In genomic region chr9:61946623-61947401, GRCm38 (mm10) we compare ENCODE assay signal across 8 mouse cellular contexts. TPM values are rescaled to one million over a fixed set of nuclear protein-coding genes. Genes with fewer than 3 reads are reported as not detected.
DNase-seq lines count a peak whose midpoint lies in the region; ATAC-seq and TF ChIP-seq lines count a peak whose summit lies in the region.

Gene Kif23 (minus strand): TSS chr9:61946774.

- peak; percentile 77 for TF ChIP-seq CTCF in C2C12 (IDR thresholded peaks at IDR 0.05; ENCODE audit: control insufficient read depth, insufficient read depth, insufficient read length)
- TF ChIP-seq CTCF in brain, embryonic 14.5 days (IDR thresholded peaks at IDR 0.05; ENCODE audit: borderline replicate concordance, extremely low read depth, insufficient read depth, insufficient read length) = peak; percentile 76
- TF ChIP-seq CTCF in kidney, postnatal 0 days (IDR thresholded peaks at IDR 0.05; ENCODE audit: low read depth) = peak; percentile 87

- peak within 1 kb of the TSS; percentile 91 for H3ac ChIP-seq in C2C12 (ENCODE audit: control insufficient read depth, insufficient read length, low read depth)

- ATAC-seq in heart, embryonic 12.5 days (ENCODE audit: insufficient number of reproducible peaks, low FRiP score) = peak; percentile 94
- peak; percentile 91 for ATAC-seq in kidney, postnatal 0 days (replicated peaks; ENCODE audit: low FRiP score, low read depth)
- ATAC-seq in liver, embryonic 11.5 days (replicated peaks; ENCODE audit: low FRiP score) = peak; percentile 94
- ATAC-seq in stomach, embryonic 14.5 days (ENCODE audit: insufficient number of reproducible peaks, insufficient read depth, low FRiP score, low read depth) = peak; percentile 90

- H3K4me2 ChIP-seq in heart, embryonic 12.5 days = peak within 1 kb of the TSS; percentile 93
- H3K4me2 ChIP-seq in kidney, postnatal 0 days (ENCODE audit: low read length) = peak within 1 kb of the TSS; percentile 99
- peak within 1 kb of the TSS; percentile 88 for H3K4me2 ChIP-seq in liver, embryonic 11.5 days
- peak within 1 kb of the TSS; percentile 96 for H3K4me2 ChIP-seq in stomach, embryonic 14.5 days (replicated peaks; ENCODE audit: low read depth, low read length)

- H3K79me2 ChIP-seq in C2C12 (ENCODE audit: control insufficient read depth, insufficient read depth) = peaks cover 67% of the 10 kb centered on the region

- peaks cover 35% of the 10 kb centered on the region for H3K36me3 ChIP-seq in C2C12 (ENCODE audit: control insufficient read depth, insufficient read depth)
- peaks cover 34% of the 10 kb centered on the region for H3K36me3 ChIP-seq in erythroblast, embryonic 14.5 days (ENCODE audit: control insufficient read depth)
- H3K36me3 ChIP-seq in heart, embryonic 12.5 days = peaks cover 18% of the 10 kb centered on the region
- H3K36me3 ChIP-seq in kidney, postnatal 0 days (ENCODE audit: insufficient read depth, low read length) = no peaks in the 10 kb centered on the region
- H3K36me3 ChIP-seq in liver, embryonic 11.5 days (ENCODE audit: control insufficient read depth, insufficient read depth, low read length) = peaks cover 13% of the 10 kb centered on the region; the same call in 1 of the 2 replicates
- H3K36me3 ChIP-seq in stomach, embryonic 14.5 days (ENCODE audit: control insufficient read depth, insufficient read depth, low read length) = peaks cover 6% of the 10 kb centered on the region; the same call in 1 of the 2 replicates

- H3K27me3 ChIP-seq in C2C12 (ENCODE audit: control insufficient read depth, insufficient read depth, insufficient read length) = no peaks in the 10 kb centered on the region
- 0 out of 2 replicates have a peak, but pooled peaks cover 3% of the 10 kb centered on the region for H3K27me3 ChIP-seq in erythroblast, embryonic 14.5 days (ENCODE audit: control insufficient read depth)
- H3K27me3 ChIP-seq in heart, embryonic 12.5 days (replicated peaks) = no peaks in the 10 kb centered on the region
- H3K27me3 ChIP-seq in kidney, postnatal 0 days (ENCODE audit: insufficient read depth, low read length) = no peaks in the 10 kb centered on the region
- H3K27me3 ChIP-seq in liver, embryonic 11.5 days (replicated peaks; ENCODE audit: control insufficient read depth, insufficient read depth, low read length) = no peaks in the 10 kb centered on the region
- no peaks in the 10 kb centered on the region for H3K27me3 ChIP-seq in stomach, embryonic 14.5 days (ENCODE audit: control insufficient read depth, insufficient read depth, low read length)

- peak; percentile 98 for DNase-seq in brain, embryonic 14.5 days (ENCODE audit: low read depth)
- peak; percentile 98 for DNase-seq in kidney, postnatal 0 days (ENCODE audit: low spot score)
- peak; percentile 96 for DNase-seq in liver, embryonic 11.5 days (ENCODE audit: low spot score)
- DNase-seq in naive thymus-derived CD4-positive, alpha-beta T cell, adult 2 months (ENCODE audit: low read depth) = peak; percentile 98

- peak within 1 kb of the TSS; percentile 66 for H3K27ac ChIP-seq in heart, embryonic 12.5 days (ENCODE audit: poor library complexity, severe bottlenecking)
- peak within 1 kb of the TSS; percentile 66; the same call in 1 of the 2 replicates for H3K27ac ChIP-seq in kidney, postnatal 0 days
- peak within 1 kb of the TSS; percentile 82 for H3K27ac ChIP-seq in liver, embryonic 11.5 days (ENCODE audit: low read depth, low read length)
- H3K27ac ChIP-seq in stomach, embryonic 14.5 days (ENCODE audit: low read length) = peak within 1 kb of the TSS; percentile 80

- H3K4me3 ChIP-seq in C2C12 (ENCODE audit: insufficient read depth, poor library complexity, severe bottlenecking) = peak within 1 kb of the TSS; percentile 72
- H3K4me3 ChIP-seq in erythroblast, embryonic 14.5 days (replicated peaks) = peak within 1 kb of the TSS; percentile 100
- H3K4me3 ChIP-seq in heart, embryonic 12.5 days = peak within 1 kb of the TSS; percentile 88
- peak within 1 kb of the TSS; percentile 75 for H3K4me3 ChIP-seq in kidney, postnatal 0 days (replicated peaks; ENCODE audit: low read depth, low read length)
- H3K4me3 ChIP-seq in liver, embryonic 11.5 days (ENCODE audit: low read depth, low read length) = peak within 1 kb of the TSS; percentile 93
- peak within 1 kb of the TSS; percentile 84 for H3K4me3 ChIP-seq in stomach, embryonic 14.5 days (ENCODE audit: low read depth, low read length)

- peaks cover 44% of the 10 kb centered on the region for H3K79me3 ChIP-seq in C2C12 (ENCODE audit: low read depth)

- under 1% methylated on average over 44 of the region's 44 CpGs for WGBS in heart, embryonic 12.5 days
- under 1% methylated on average over 44 of the region's 44 CpGs for WGBS in kidney, postnatal 0 days
- WGBS in liver, embryonic 11.5 days = under 1% methylated on average over 44 of the region's 44 CpGs
- under 1% methylated on average over 44 of the region's 44 CpGs for WGBS in stomach, embryonic 14.5 days

- peak; percentile 42; the same call in 1 of the 2 replicates for TF ChIP-seq POLR2A in brain, embryonic 14.5 days (IDR thresholded peaks at IDR 0.05; ENCODE audit: borderline replicate concordance, extremely low read depth, insufficient read depth, insufficient read length, poor library complexity, severe bottlenecking)

- no peaks in the 10 kb centered on the region for H3K9me3 ChIP-seq in erythroblast, embryonic 14.5 days (ENCODE audit: control insufficient read depth, low read length)
- no peaks in the 10 kb centered on the region for H3K9me3 ChIP-seq in heart, embryonic 12.5 days (replicated peaks)
- no peaks in the 10 kb centered on the region for H3K9me3 ChIP-seq in kidney, postnatal 0 days (replicated peaks; ENCODE audit: low read length)
- no peaks in the 10 kb centered on the region for H3K9me3 ChIP-seq in liver, embryonic 11.5 days (ENCODE audit: control insufficient read depth, low read length)
- no peaks in the 10 kb centered on the region for H3K9me3 ChIP-seq in stomach, embryonic 14.5 days (ENCODE audit: control insufficient read depth, low read depth, low read length)

- peak within 1 kb of the TSS; percentile 73 for H3K9ac ChIP-seq in heart, embryonic 12.5 days
- H3K9ac ChIP-seq in kidney, postnatal 0 days (ENCODE audit: low read depth, low read length) = peak within 1 kb of the TSS; percentile 61
- peak within 1 kb of the TSS; percentile 91 for H3K9ac ChIP-seq in liver, embryonic 11.5 days (ENCODE audit: low read depth, low read length)
- peak within 1 kb of the TSS; percentile 75 for H3K9ac ChIP-seq in stomach, embryonic 14.5 days (replicated peaks; ENCODE audit: low read depth, low read length)

- H3K4me1 ChIP-seq in erythroblast, embryonic 14.5 days (ENCODE audit: control insufficient read depth) = peaks cover 46% of the 10 kb centered on the region
- H3K4me1 ChIP-seq in heart, embryonic 12.5 days (replicated peaks) = peaks cover 13% of the 10 kb centered on the region
- no peaks in the 10 kb centered on the region for H3K4me1 ChIP-seq in kidney, postnatal 0 days (replicated peaks; ENCODE audit: insufficient read depth, low read length)
- H3K4me1 ChIP-seq in liver, embryonic 11.5 days (replicated peaks; ENCODE audit: control insufficient read depth, insufficient read depth, low read length) = peaks cover 7% of the 10 kb centered on the region; the same call in 1 of the 2 replicates
- H3K4me1 ChIP-seq in stomach, embryonic 14.5 days (ENCODE audit: control insufficient read depth, insufficient read depth, low read length) = peaks cover 9% of the 10 kb centered on the region; the same call in 1 of the 2 replicates

TF ChIP-seq in C2C12, 6 proteins besides CTCF, POLR2A, EP300 and RAD21:
- no peak for TF ChIP-seq CEBPB (IDR thresholded peaks at IDR 0.05; ENCODE audit: low read depth)
- no peak for TF ChIP-seq USF1 (IDR thresholded peaks at IDR 0.05; ENCODE audit: low read depth)
- no peak for TF ChIP-seq MAX (IDR thresholded peaks at IDR 0.05)
- no peak for TF ChIP-seq FOSL1 (IDR thresholded peaks at IDR 0.05; ENCODE audit: insufficient read depth, low read length, poor library complexity, severe bottlenecking)

RNA-seq across cellular contexts. Expression of gene Kif23, which starts in this region (rescaled TPM):
- 65.2 TPM for polyA plus RNA-seq in C2C12 (2012; fragmentation: generic; extraction: Trizol)
- 23.1 and 26.4 TPM in 2 replicates for polyA plus RNA-seq in brain, embryonic 14.5 days (2012; rRNA removed)
- 4.3 and 6.1 TPM in 2 replicates for polyA plus RNA-seq in erythroblast, embryonic 14.5 days (2012)
- polyA plus RNA-seq in heart, embryonic 12.5 days (2016; fragmentation: Nextera tagmentation; extraction: Ambion mirVana) = 83.9 and 97.4 TPM in 2 replicates
- polyA plus RNA-seq in kidney, postnatal 0 days (2015; fragmentation: Nextera tagmentation; extraction: Ambion mirVana) = 40.1 and 51.2 TPM in 2 replicates
- 85.1 and 93.8 TPM in 2 replicates for polyA plus RNA-seq in liver, embryonic 11.5 days (2014; fragmentation: Nextera tagmentation; extraction: Ambion mirVana)
- polyA plus RNA-seq in stomach, embryonic 14.5 days (2014; fragmentation: Nextera tagmentation; extraction: Ambion mirVana) = 127 and 140 TPM in 2 replicates

Comparison
In these comparisons a context has a peak if more than half of its experiments do, and no peak if none do; other contexts are left out.
1. Peak in every context shown above with its lines: DNase-seq, ATAC-seq, H3K4me3 ChIP-seq and H3K27ac ChIP-seq.